Mouse (Mus musculus) hindbrain, embryonic 13.5 days (tissue): ENCODE data around the gene Gm21637. TPM values are rescaled to one million over a fixed set of nuclear protein-coding genes. Genes with fewer than 3 reads are reported as not detected.
"Not testable (repeated sequence)": the region's sequence is repeated elsewhere in the genome, so short reads cannot be mapped to it uniquely, and the experiment has no call there.

ENCODE experiments used
- ATAC-seq: fragments of 200-750 bp; cut with Nextera tagmentation; 2 replicates; pipeline ENCODE4 v1.8.0; 2017; ENCODE audit warnings: moderate TSS enrichment; ENCODE audit not compliant: low FRiP score
- H3K27ac ChIP-seq: fragments of 300-500 bp; sonication (generic); 2 replicates; pipeline ENCODE4 v1.5.1; 2015; ENCODE audit warnings: inconsistent platforms, mild to moderate bottlenecking, moderate library complexity
- H3K27me3 ChIP-seq: fragments of 300-500 bp; sonication (generic); 2 replicates; pipeline ENCODE4 v1.6.1; 2015; ENCODE audit warnings: mild to moderate bottlenecking, inconsistent platforms
- H3K36me3 ChIP-seq: fragments of 300-500 bp; sonication (generic); 2 replicates; pipeline ENCODE4 v1.6.1; 2015; ENCODE audit warnings: mild to moderate bottlenecking, inconsistent platforms
- H3K4me1 ChIP-seq: fragments of 300-500 bp; sonication (generic); replicated peaks from 2 replicates; pipeline ENCODE4 v1.6.1; 2015; ENCODE audit warnings: inconsistent platforms
- H3K4me2 ChIP-seq: fragments of 300-500 bp; sonication (generic); 2 replicates; pipeline ENCODE4 v1.6.1; 2015; ENCODE audit warnings: inconsistent platforms, mild to moderate bottlenecking, moderate library complexity
- H3K4me3 ChIP-seq: fragments of 300-500 bp; sonication (generic); 2 replicates; pipeline ENCODE4 v1.5.1; 2015; ENCODE audit warnings: mild to moderate bottlenecking, inconsistent platforms
- H3K9ac ChIP-seq: fragments of 300-500 bp; sonication (generic); 2 replicates; pipeline ENCODE4 v1.6.1; 2015; ENCODE audit warnings: mild to moderate bottlenecking, inconsistent platforms
- H3K9me3 ChIP-seq: fragments of 300-500 bp; sonication (generic); 2 replicates; pipeline ENCODE4 v1.6.1; 2016; ENCODE audit warnings: inconsistent platforms
- WGBS: fragments of 180-500 bp; shearing (Covaris S2); methylation state at CpG from one replicate; pipeline ENCODE4 v1.1.7; 2015; 5-methylcytosine and 5-hydroxymethylcytosine counted together
- polyA plus RNA-seq: library from polyadenylated mRNA; unstranded; fragments of >200 nt; fragmentation: Nextera tagmentation; extraction: Ambion mirVana; gene quantifications from 2 replicates; pipeline ENCODE4 v1.2.1, GENCODE M21; 2015

Gene Gm21637
- not detected in 2 replicates for polyA plus RNA-seq

- not testable (repeated sequence) for H3K9ac ChIP-seq, ATAC-seq, H3K4me2 ChIP-seq, H3K4me1 ChIP-seq, H3K27me3 ChIP-seq, H3K36me3 ChIP-seq, H3K4me3 ChIP-seq, H3K9me3 ChIP-seq, H3K27ac ChIP-seq
- WGBS, result no CpG with 5 or more reads among the region's 1 CpGs
These were observed at the start of gene Gm21637 for GRCm38 (mm10) chrX:31961744-31962143. Gene Gm21637 (plus strand): TSS chrX:31962044.

Other genes starting within 250 kb of the Gm21637 start
- not detected in 2 replicates for gene Btbd35f25, start 244.9 kb upstream of the Gm21637 start, polyA plus RNA-seq
- not detected in 2 replicates for gene Btbd35f22, start 85.8 kb downstream of the Gm21637 start, polyA plus RNA-seq